Mouse (Mus musculus): ENCODE results near the gene Dnaaf2.

GRCm38 (mm10) chr12:69235782-69236181 lies 37.6 kb upstream of the Dnaaf2 start:
- TF ChIP-seq POLR2A (IDR thresholded peaks at IDR 0.05; ENCODE audit: control insufficient read depth, low read depth, low read length) (no peak), CTCF (IDR thresholded peaks at IDR 0.05; ENCODE audit: control insufficient read depth, insufficient read depth, insufficient replicate concordance, low read depth, low read length) (no peak)

Measured in testis, adult 2 months (tissue).